Mouse (Mus musculus) lung, postnatal 10 days (tissue): ENCODE data around the gene Sash1.

ENCODE experiments used
- DNase-seq: peaks from one replicate; pipeline ENCODE4 v3.0.0; 2021

The Sash1 gene

DNA sequence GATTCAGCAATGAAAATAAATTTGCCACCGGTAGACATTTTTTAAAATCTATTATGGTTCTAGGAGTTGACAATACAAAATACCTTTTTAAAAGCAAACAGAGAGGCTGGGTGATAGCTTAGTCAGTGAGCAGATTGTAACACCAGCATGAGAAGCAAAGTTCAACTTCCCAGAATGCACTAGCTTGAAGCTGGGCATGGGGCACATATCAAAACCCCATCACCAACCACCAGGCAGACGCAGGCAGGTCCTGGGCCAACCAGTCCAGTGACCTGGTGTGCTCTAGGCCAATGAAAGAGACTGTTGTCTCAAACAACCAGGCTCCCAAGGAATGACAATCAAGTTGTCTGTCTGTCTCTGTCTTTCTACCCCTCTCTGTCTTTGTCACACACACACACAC is 98.6 kb downstream of the Sash1 start:
- no peak for DNase-seq

DNA sequence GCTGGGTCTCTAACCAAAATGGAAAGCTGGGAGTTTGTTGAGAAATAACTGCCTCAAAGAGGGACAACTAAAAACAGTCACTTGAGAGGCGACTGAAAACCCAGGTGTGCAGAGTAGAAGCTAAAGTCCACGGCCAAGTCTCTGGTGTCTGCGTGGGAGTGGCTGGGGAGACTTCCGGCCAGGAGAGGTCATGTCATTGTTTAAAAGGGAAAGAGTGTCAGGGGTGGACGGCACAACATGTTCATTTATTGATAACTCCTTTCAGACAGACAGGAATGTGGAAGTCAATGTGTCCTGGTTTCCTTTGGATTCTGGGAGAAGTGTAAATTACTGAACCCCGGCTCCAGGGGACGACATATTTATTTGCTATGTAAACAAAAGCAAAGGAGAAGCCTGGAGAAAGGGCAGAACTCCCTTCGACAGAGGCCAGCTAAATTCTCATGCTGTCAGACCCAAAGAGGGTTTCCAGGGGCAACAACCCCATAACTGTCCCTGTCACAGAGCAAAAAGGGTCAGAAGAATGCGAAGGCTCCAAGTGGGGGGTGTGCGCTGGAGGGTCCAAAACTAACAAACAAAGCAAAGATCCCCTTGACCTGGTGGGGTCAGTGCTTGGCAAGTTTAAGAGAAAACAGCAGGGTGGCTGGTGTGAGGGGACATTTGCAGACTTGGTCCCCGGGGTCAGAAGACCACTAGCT is 100.3 kb downstream of the Sash1 start:
- DNase-seq: no peak

DNA sequence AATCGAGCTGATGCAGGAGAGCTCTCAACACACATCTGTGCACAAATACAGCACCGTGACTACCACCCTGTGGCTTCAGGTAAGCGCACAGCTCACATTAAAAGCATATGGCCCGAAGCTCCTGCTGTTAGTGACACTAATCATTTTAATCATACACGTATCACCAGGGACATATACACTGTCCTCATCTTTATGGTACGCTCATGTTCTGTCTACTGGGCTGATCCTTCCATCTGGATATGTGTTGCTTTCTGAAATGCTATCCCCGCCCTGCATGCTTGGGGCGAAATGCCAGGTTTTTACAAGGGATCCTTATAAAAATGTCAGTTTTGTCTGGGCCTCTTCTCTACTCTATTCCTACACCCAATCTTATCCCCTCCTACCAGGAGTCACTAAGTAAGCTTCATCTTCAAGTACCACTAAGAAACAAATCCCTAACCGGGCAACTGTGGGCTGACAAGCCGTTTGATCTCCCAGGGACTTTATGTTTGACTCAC is 103.9 kb downstream of the Sash1 start:
- DNase-seq: no peak

DNA sequence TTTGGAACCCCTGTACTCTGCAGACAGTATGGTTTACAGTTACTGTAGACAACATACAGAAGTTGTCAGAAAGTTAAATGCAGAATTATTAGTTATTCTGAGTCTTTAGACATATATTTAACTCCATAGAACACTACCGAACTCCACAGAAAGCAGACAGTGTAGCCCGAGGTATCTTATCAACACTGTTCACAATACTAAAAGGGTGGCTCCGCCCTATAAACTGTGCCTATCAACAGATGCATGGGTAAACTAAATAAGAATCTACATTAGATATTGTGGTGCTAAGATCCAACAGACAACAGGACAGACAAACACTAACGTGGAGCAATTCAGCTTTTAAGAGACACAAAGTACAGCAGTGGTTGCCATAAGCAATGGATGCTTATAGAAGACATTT is 106.0 kb downstream of the Sash1 start:
- no peak for DNase-seq

DNA sequence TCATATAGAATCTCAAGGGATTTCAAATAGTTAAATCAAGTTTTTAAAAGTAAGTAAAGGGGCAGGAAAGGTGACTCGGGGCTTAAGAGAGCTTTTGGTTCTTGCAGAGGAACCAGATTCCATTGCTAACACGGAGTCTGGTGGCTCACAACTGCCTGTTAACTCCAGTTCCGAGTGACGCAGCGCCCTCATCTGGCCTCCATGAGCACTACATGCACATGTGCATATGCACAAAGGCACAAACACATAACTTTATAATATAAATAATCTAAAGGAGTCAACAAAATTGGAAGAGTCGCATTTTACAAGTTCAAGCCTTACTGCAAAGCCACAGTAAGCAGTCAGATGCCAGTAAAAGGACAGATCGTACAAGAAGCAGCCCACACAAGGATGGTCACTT is 107.0 kb downstream of the Sash1 start:
- no peak for DNase-seq

DNA sequence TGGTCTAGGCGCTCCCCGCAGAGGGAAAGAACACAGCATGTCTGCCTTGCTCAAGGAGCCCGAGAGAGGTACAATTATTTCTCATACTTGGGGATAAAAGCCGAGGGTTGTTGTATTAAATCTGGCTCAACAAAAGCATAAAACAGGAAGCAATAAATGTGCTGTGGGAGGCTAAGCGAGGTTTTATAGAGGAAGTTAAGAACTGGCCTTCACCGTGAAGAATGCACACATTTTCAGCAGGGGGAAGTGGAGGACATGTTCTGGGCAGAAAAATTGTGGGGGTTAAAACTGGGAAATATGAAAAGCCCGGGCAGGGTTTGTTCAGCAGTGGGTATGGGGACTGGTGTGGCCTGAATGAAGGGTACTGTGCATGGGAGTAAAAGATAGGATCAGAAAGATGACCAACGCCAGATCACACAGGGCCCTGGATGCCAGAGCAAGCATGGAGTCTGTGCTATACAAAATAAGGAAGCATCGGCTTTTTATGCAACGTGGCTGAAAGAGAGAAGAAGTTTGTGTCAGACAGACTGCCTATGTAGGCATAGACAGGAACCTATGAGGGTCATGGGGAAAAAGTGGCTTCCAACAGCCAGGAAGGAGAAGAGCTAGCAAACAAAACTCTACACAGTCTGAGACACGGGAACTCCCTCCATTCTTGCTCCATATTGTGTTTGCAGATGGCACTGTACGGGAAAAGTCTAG is 108.2 kb downstream of the Sash1 start:
- no peak for DNase-seq

DNA sequence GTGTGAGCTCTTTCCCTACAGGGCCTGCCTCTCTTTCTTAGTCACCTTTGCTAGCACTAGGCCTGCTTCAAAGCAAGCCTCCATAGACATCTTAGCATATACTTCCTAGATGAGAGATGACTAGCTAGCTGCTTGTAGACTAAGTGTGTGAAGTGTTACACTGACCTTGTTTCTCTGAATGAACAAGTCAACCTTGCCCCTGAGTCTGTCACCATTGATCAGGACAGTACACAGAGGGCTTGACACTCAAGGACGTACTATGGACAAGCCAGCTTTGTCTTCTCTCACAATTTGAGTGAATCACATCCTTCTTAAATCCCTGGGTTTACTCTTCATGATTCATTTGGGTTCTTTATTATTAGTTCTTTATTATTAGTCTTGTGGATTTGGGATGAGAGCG is 109.1 kb downstream of the Sash1 start:
- no peak for DNase-seq

DNA sequence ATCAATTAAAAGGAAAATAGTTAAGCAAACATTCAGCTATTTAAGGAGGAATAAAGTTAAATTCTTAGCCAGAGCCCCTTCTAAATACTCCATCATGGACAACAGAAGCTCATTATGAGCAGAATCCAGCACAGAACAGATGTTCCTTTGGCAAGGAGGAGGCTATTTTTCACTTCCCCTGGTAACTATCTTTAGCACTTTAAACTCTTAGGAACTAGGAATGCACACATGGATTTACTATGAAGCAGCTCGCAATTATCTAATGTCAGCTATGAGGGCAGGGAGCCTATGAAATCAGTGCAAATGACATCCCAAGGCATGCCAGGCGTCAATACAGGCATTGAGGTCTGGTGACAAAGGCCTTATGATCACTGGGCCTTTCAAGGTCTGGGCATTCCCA is 110.1 kb downstream of the Sash1 start:
- DNase-seq: no peak

DNA sequence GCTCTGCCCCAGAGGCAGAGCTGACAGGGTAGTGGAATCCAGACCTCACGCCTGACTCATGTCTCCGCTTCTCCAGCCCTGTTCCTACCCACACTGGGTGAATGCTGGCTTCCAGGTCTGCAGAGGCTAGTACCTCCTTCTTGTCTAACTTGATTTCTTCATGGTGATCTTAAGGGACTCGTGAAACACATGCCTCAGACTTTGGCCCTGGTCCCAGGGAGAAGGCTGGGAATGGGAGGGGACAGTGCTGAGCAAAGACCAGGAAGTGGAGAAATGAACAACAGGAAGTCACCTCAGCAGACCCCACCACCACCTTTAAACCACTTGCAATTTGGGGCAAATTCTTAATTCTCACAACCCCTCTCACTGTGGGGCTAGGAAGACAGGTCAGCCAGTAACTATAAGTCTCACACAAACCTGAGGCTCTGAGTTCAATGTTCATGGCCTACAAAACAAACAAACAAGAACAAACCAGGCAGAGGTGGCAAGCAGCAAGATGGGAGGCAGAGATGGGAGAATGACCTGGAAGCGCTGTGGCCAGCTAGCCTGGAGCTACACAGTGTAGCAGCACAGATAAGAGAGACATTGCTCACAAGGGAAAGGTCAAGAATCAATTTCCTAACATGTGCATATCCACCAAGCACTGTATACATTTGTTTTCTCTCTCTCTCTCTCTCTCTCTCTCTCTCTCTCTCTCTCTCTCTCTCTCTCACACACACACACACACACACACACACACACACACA is 113.2 kb downstream of the Sash1 start:
- peak; percentile 83 for DNase-seq

DNA sequence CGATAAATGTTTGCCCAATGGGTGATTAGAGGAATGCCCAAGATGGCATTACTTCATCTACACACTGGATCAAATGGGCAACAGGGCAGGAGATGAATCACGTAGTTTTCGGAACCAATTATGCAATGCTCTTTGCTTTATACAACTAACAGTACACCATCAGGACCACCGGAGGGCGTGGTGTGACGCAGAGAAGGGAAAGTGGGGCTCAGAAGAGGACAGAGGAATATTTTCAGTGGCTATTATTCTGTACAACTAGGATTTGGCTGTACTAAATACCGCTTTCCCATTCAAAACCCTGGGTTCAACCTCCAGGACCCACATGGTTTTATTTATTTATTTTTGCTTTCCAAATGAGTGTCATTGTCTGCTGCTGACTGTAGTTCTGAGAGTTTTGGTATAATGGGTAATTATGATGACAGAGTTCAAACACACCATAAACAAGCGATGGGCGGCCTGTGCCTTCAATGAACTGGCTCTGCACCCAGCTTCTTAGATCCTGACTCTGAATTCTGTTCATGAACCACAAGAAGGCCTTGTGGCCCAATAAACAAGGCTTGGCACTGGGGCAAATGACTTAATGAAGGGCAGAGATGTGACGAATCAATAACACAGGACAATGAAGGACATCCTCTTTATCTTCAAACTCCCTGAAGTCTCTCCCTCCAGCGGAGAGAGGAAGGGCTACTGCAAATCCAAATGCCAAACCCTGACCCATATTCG is 114.8 kb downstream of the Sash1 start:
- no peak for DNase-seq

DNA sequence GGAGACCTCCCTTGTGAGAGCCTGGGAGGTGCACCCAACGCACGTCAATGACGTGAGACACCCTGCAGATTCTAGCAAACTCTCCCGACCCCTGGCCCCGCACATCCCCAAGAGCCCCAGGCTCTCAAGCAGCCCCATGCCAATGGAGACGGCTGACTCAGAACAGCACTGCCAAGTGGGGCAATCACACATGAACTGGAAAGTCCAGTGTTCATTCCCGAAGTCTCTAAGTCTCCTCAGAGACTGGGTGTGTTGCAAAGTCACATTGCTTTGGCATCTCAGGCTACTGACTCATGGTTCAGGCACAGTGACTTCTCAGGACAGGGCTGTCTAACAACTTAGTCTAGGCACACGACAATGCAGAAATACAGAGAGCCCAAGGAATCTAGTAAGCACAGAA is 117.2 kb downstream of the Sash1 start:
- no peak for DNase-seq

DNA sequence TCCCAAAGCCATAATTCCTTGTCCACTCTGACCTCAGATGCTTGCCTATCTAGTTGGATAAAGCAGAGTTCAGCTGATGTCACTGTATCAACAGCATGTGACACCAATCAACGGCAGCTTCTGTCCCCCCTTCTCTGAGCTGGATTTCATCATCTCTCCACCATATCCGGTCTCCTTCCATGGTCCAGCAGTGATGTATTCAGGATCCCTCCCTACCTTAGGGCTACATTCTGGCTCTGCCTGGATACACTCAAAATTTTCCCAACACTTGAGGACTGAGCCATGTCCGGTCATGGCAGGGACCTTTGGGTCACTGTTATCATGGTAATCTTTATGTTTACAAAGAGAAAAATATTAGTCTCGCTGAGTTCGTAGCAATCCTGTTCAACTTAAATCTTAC is 118.5 kb downstream of the Sash1 start:
- no peak for DNase-seq

DNA sequence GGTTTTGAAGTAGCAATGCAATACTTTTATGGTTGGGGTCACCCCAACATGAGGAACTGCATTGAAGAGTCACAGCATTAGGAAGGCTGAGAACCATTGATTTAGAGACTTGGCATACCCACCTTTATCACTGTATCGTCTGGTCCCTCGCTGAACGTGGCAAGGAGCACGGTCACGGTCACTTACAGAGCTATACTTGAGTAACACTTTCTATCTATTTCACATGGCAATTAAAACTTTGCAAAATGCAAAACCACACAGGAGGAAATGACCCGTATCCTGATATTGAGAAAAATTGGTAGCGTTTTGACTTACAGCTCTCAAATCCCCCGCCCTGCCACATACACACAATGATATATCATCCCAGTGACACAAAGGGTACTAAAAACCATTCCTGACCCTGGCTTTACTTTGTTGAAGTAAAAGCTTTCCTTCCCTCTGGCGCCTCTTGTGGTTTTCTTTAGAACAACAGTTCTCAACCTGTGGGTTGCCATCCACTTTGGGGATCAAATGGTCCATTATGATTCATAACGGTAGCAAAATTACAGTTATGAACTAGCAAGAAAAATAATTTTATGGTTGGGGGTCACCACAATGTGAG is 119.8 kb downstream of the Sash1 start:
- peak; percentile 45 for DNase-seq

DNA sequence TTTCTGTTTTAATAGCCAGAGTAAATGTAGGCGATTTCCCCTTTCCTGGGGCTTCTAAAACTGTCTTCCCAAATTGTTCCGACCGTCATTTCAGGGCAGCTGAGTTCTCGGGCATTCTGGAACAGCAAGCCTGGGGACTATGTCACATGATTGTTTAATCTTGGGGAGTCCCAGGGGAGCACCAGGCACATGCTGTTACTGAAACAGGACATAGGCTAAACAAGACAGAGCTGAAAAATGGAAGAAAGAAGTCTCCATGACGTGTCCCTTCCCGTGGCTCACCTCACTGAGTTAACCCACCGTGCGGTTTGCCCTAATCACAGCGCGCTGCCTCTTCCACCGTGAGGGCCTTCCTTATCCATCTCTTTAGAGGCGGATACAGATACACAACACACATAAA is 123.1 kb downstream of the Sash1 start:
- DNase-seq: no peak

DNA sequence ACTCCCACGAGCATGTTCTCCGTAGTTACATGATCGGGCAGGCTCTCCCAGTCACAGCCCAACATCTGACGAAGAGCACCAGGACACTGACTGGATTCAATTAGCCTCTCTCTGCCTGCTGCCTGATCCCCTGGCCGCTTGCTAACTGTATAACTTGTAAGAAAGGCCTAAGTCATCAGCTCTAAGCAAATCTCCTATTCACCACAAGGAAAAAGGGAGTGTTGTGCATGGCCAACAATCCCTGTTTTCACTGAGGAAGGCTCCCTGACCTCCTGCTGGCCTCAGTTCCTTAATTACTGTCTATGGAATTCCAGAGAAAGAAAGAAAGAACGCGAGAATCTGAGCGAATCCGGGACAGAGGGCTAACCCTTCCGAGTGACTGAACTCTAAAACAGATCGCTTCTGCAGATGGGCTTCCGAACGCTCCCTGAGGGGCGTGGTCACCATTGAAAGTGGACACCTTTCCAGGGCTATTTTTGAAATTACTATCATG is 123.6 kb downstream of the Sash1 start:
- peak; percentile 58 for DNase-seq

DNA sequence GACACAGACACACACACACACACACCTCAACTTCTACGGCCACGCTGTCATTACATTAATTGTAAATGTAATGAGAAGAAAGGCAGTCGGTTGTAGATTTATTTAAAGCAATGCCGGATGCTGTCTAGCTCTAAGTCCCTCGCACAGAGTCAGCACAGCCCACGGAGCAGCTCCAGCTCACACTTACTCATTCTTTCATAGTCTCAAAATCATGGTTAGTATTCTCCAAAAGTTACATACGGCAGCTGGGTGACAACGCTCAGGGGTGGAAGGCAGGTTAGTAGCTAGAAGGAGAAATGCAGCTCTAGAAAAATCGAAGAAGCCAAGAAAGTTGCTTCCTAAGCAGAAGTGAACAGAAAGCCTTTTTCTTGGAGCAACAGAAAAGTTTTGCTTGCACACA is 124.2 kb downstream of the Sash1 start:
- no peak for DNase-seq

DNA sequence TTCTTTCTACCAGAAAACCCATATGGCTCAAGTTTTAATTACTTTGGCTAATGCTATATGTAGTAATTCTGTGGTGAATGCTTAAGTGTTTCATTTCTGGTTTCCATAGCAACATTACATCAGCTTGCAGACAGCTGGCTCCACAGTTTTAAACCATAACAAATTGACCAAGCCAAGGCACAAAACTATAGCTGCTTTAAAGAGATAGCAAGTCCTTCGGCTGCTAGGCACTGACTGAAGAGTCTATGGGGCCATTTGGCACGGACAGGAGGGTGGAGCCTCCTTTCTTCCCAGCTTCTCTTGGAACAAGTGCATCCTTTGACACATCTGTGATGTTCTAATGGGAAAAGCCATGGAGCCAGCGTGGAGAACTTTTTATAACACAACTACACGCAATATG is 125.3 kb downstream of the Sash1 start:
- peak; percentile 79 for DNase-seq

DNA sequence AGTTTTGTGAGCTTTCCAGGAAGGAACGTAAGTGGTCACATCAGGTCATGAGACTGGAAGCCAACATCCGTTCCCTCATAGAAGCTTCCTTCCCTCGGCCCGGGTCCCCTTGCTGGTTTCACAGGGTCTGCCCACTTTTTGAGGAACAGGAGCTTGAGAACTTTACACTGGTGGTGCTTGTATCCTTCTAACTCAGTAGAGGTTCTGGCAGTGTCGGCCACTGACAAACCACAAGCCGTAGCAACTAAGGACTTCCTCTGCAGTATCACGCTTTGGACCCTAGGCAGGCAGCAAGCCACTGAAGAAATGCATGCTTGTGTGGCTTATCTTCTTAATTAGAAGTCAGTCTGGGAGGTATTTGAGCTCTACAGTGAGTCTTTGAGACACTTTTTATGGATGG is 126.6 kb downstream of the Sash1 start:
- DNase-seq: no peak

DNA sequence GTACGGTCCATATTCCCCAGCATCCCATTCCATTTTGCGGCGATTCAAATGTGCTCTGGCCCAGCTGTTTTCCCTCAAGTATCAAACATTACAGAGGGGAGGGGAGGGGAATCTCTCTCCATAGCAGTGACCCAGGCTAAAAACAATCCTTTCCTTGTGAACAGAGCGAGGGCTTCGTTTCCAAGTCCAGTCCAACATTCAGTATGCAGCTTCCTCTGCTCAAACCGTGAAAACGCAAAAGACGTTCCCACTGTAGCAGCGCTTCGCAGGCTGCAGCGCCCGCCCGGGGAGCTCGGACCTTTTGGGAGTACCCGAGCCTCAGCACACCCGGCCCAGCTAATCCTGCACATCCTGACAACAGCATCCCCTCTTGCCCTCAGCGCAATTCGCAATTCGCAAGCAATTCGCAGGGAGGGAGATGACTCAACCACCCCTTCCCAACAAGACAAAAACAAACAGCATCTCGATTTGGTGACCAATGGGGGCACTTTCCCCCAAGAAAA is 128.4 kb downstream of the Sash1 start:
- DNase-seq: peak; percentile 55

DNA sequence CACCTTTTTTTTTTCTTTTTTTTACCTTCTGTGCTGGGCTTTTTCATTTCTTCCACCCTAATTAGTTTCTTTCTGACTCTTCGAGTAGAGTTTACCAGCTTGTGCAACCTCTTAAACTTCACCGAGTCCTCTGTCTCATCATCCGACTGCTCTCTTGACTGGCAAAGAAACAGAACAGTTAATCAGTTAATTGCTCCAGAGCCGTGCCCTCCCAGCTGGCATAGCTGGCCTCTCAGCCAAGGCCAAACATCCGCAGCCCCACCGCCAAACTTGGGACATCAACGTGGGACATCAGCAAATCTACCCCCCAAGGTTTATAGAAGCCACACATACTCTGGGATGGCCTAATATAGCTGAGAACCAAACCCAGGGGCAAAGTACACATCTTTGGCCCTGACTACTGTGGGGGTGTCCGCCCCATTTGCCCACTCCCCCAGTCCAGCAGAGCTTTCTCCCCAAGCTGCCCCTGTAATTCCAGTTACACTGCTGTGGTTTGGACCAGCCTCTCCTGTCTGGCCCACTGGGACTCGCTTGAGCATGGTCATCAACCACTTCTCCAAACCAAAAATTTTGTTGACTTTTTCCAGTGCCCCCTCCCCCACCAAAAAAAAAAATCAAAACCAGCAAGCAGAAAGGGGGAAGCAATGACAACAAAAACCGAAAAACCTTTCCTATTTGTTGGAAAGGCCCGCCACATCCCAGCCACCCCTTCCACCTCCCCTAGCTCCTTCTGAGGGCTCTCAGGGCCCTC is 129.1 kb downstream of the Sash1 start:
- DNase-seq: peak; percentile 59

DNA sequence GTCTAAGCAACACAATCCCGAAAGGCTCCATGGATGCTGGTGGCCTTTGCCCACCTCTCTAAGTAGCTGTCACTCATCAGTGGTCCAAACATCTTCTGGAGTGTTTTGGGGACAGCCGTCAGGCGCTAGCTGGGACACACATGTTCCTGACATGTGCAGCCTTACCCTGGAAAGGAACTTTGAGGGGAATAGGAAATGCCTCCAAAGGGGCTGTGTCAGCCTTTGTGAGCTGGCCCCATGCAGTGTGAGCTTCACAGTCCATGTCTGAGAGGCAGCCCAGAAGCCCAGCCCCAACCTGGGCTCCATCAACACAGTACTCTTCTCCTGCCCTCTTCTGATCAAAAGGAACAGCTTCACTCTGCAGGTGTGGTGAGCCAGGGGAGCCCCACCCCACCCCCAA is 132.5 kb downstream of the Sash1 start:
- DNase-seq: no peak

DNA sequence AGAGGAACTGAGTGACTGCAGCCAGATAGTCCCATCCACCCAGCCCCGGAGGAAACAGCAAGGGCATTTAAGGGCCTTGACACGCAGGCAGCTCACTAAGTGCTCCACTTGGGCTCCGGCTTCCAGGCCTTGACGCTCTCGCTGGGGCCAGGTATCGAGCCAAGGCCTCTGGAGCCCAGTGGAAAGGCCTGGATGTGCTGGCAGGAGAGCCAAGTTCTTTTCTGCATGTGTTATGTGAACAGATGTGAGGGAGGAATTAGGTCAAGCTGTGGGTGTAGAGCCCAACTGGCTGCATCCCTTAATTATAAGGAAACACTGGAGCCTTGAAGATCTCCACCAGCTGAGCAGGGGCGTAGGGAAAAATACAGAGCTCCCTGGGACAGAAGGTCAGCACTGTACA is 133.4 kb downstream of the Sash1 start:
- DNase-seq: peak; percentile 71
